Mouse (Mus musculus): Measurements from ENCODE around the gene Alg5. TPM values are rescaled to one million over a fixed set of nuclear protein-coding genes. Genes with fewer than 3 reads are reported as not detected.

Gene Alg5
- polyA plus RNA-seq, 1 experiment from 2014 or later: 45.9 TPM

DNA sequence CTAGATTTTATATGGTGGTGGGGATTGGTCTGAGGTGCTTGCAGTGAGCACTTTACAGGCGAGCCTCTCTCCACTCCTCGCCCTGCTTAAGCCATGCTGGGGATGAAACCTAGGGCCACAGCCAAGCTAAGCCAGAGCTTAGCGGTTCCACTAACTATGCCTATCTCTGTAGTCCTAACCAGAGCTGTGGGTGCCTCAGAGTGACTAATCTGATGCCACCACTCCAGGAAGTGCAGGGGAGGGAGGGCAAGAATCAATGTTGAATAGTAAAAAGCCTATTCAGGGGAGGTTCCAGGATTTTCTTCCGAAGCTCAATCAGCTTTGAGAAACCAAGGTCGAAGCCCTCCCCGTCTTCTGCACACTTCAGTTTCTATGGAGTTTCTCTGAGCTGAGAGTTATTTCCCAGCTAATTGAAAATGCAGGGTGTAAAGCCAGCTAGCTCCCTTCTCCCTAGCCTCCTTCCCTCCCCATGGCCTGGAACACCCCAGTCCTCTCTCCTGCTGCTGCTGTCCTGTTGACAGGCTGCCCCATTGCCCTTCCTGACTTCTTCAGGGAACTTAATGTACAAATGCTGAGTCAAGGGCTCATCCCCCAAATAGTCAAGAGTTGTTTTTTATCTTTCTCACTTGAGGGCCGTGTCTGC is 40.8 kb downstream of the Alg5 start:
- WGBS: 69% methylated on average over 7 of the region's 7 CpGs
- Histone ChIP-seq H3K9ac (replicated peaks; ENCODE audit: low read length) (no peak overlapping the region), H3K4me1 (ENCODE audit: control insufficient read depth, insufficient read depth, low read length) (no peaks in the 10 kb centered on the region), H3K9me3 (replicated peaks; ENCODE audit: control insufficient read depth, low read length) (no peaks in the 10 kb centered on the region), H3K4me3 (ENCODE audit: low read depth, low read length) (no peak overlapping the region), H3K27me3 (ENCODE audit: control insufficient read depth, insufficient read depth, low read length) (no peaks in the 10 kb centered on the region), H3K4me2 (ENCODE audit: low read depth, low read length) (no peak overlapping the region), H3K27ac (replicated peaks; ENCODE audit: low read depth, low read length) (no peak overlapping the region), H3K36me3 (replicated peaks; ENCODE audit: control insufficient read depth, insufficient read depth, low read depth, low read length) (no peaks in the 10 kb centered on the region)
- no peak for DNase-seq (ENCODE audit: low spot score)
- no peak for ATAC-seq (replicated peaks; ENCODE audit: insufficient number of reproducible peaks, low FRiP score, low TSS enrichment, low read depth)

DNA sequence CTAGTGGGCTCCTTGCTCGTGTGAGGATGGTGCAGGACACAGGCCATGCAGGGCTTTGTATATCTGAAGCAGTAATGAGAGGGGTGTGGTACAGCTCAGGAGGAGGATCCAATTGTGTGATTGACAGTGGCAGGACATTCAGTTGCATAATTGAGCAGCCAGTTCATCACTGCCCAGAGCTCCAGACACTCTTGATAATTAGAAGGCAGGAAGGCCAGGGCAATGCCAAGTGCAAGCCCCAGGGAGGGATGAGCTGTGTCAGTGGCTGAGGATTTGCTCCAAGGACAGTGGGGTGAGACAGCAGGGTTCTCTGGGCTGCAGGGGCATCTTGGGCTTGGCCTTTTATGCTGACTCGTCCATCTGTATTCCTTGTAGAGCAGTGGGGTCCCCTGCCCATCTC is 55.3 kb downstream of the Alg5 start:
- WGBS: 64% methylated on average over 2 of the region's 2 CpGs
- Histone ChIP-seq H3K27ac (replicated peaks; ENCODE audit: low read depth, low read length) (no peak overlapping the region), H3K9ac (replicated peaks; ENCODE audit: low read length) (no peak overlapping the region), H3K4me1 (ENCODE audit: control insufficient read depth, insufficient read depth, low read length) (no peaks in the 10 kb centered on the region), H3K9me3 (replicated peaks; ENCODE audit: control insufficient read depth, low read length) (no peaks in the 10 kb centered on the region), H3K4me3 (ENCODE audit: low read depth, low read length) (no peak overlapping the region), H3K36me3 (replicated peaks; ENCODE audit: control insufficient read depth, insufficient read depth, low read depth, low read length) (no peaks in the 10 kb centered on the region), H3K4me2 (ENCODE audit: low read depth, low read length) (no peak overlapping the region), H3K27me3 (ENCODE audit: control insufficient read depth, insufficient read depth, low read length) (no peaks in the 10 kb centered on the region)
- no peak for DNase-seq (ENCODE audit: low spot score)
- no peak for ATAC-seq (replicated peaks; ENCODE audit: insufficient number of reproducible peaks, low FRiP score, low TSS enrichment, low read depth)

DNA sequence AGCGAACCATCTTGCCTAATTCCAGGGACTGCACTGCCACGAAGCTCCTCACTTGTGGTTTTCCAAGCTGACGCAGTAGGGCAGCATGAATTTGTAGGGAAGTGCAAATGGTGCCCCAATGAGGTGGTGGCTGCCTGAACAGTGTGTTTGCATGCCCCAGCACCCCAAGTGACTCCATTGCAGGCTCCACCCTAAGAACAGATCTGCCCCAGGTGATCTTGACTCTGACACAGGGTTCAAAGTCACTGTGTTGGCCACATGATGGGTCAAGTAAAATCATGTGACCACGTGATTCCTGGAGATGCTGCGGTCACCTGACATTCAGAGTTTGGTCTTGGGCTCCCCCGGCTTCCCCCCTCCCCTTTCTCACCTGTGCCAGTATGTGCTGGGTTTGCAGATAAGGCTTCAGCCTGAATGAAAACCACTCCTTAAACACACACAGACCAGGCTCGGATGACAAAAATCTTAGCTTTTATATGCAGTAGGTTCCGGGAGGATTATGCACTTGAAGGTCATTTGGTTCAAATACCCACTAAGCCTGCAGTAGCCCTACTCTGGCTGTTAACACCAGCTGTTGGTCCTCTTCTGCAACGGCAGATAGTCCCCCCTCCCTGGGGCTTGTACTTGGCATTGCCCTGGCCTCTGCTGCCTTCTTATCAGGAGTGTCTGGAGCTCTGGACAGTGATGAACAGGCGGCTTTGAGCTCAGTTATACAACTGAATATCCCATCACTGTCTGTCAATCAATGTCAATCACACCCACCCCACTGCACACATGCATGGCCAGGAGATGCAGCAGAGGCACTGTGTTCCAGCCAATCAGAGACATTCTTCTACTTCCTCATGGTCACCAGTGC is 56.7 kb downstream of the Alg5 start:
- Histone ChIP-seq H3K9ac (replicated peaks; ENCODE audit: low read length) (no peak overlapping the region), H3K4me2 (ENCODE audit: low read depth, low read length) (no peak overlapping the region), H3K9me3 (replicated peaks; ENCODE audit: control insufficient read depth, low read length) (no peaks in the 10 kb centered on the region), H3K27ac (replicated peaks; ENCODE audit: low read depth, low read length) (no peak overlapping the region), H3K4me1 (ENCODE audit: control insufficient read depth, insufficient read depth, low read length) (no peaks in the 10 kb centered on the region), H3K27me3 (ENCODE audit: control insufficient read depth, insufficient read depth, low read length) (no peaks in the 10 kb centered on the region), H3K36me3 (replicated peaks; ENCODE audit: control insufficient read depth, insufficient read depth, low read depth, low read length) (no peaks in the 10 kb centered on the region), H3K4me3 (ENCODE audit: low read depth, low read length) (no peak overlapping the region)
- WGBS: 70% methylated on average over 10 of the region's 10 CpGs
- peak; percentile 6; the same call in 1 of the 2 replicates for ATAC-seq (replicated peaks; ENCODE audit: insufficient number of reproducible peaks, low FRiP score, low TSS enrichment, low read depth)
- no peak for DNase-seq (ENCODE audit: low spot score)

DNA sequence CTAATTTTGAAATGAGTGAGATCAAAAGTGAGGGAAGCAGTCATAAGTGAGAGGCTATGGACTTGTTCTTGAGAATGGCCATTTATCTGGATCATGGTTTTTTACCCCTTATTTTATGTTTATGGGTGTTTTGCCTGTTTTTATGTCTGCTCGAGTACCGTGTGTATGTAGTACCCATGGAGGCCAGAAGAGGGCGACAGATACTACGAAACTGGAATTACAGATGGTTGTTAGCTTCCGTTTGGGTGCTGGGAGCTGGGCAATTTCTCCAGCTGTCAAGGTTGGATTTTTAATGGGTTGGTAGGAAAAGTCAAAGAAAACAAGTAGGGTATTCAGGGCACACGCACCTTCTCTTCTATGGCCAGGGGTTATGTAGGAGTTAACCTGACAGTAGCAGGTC is 58.4 kb downstream of the Alg5 start:
- H3K4me2 ChIP-seq (ENCODE audit: low read depth, low read length): no peak overlapping the region
- H3K9ac ChIP-seq (replicated peaks; ENCODE audit: low read length): no peak overlapping the region
- H3K9me3 ChIP-seq (replicated peaks; ENCODE audit: control insufficient read depth, low read length): no peaks in the 10 kb centered on the region
- no peak overlapping the region for H3K4me3 ChIP-seq (ENCODE audit: low read depth, low read length)
- H3K4me1 ChIP-seq (ENCODE audit: control insufficient read depth, insufficient read depth, low read length): no peaks in the 10 kb centered on the region
- H3K36me3 ChIP-seq (replicated peaks; ENCODE audit: control insufficient read depth, insufficient read depth, low read depth, low read length): no peaks in the 10 kb centered on the region
- no peak for ATAC-seq (replicated peaks; ENCODE audit: insufficient number of reproducible peaks, low FRiP score, low TSS enrichment, low read depth)
- H3K27ac ChIP-seq (replicated peaks; ENCODE audit: low read depth, low read length): no peak overlapping the region
- 84% methylated on average over 6 of the region's 6 CpGs for WGBS
- DNase-seq (ENCODE audit: low spot score): no peak
- no peaks in the 10 kb centered on the region for H3K27me3 ChIP-seq (ENCODE audit: control insufficient read depth, insufficient read depth, low read length)

DNA sequence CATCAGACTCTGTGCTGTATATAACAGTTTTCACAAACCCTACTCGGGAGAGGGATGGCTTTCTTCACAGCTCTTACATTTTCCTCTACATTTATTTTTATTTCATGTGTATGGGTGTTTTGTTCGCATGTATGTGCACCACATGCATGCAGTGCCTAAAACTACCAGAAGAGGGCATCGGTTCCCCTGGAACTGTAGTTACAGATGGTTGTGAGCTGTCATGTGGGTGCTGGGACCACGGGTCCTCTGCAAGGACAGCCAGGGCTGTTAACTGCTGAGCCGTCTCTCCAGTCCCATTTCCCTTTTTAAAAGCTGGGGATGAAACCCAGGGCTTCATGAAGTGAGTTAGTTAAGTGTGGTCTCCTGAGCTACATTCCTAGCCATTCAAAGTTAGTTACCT is 60.0 kb downstream of the Alg5 start:
- no peak for ATAC-seq (replicated peaks; ENCODE audit: insufficient number of reproducible peaks, low FRiP score, low TSS enrichment, low read depth)
- no peaks in the 10 kb centered on the region for H3K4me1 ChIP-seq (ENCODE audit: control insufficient read depth, insufficient read depth, low read length)
- no peaks in the 10 kb centered on the region for H3K9me3 ChIP-seq (replicated peaks; ENCODE audit: control insufficient read depth, low read length)
- no peak for DNase-seq (ENCODE audit: low spot score)
- no peak overlapping the region for H3K27ac ChIP-seq (replicated peaks; ENCODE audit: low read depth, low read length)
- H3K4me3 ChIP-seq (ENCODE audit: low read depth, low read length): no peak overlapping the region
- no peak overlapping the region for H3K9ac ChIP-seq (replicated peaks; ENCODE audit: low read length)
- H3K27me3 ChIP-seq (ENCODE audit: control insufficient read depth, insufficient read depth, low read length): no peaks in the 10 kb centered on the region
- WGBS: 92% methylated on average over 5 of the region's 5 CpGs
- no peak overlapping the region for H3K4me2 ChIP-seq (ENCODE audit: low read depth, low read length)
- H3K36me3 ChIP-seq (replicated peaks; ENCODE audit: control insufficient read depth, insufficient read depth, low read depth, low read length): no peaks in the 10 kb centered on the region

DNA sequence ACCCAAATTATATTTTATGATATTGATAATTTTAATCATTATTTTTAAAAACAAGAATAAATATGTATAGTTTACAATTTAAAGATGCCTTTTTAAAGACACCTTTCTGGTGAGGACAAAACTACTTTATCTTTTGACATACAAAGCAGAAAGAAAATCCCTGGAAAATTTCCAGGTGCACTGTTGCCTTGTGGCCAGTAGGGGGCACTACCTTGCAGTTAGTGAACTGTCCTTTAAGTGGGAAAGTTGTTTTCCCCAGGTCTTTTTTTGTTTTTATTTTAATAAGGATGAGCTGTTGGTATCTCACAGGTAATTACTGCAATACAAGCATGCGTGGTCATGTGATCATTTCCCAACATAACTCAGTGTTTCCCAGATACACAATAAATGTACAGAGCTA is 60.5 kb downstream of the Alg5 start:
- Histone ChIP-seq H3K9me3 (replicated peaks; ENCODE audit: control insufficient read depth, low read length) (no peaks in the 10 kb centered on the region), H3K4me3 (ENCODE audit: low read depth, low read length) (no peak overlapping the region), H3K27ac (replicated peaks; ENCODE audit: low read depth, low read length) (no peak overlapping the region), H3K9ac (replicated peaks; ENCODE audit: low read length) (no peak overlapping the region), H3K4me1 (ENCODE audit: control insufficient read depth, insufficient read depth, low read length) (no peaks in the 10 kb centered on the region), H3K36me3 (replicated peaks; ENCODE audit: control insufficient read depth, insufficient read depth, low read depth, low read length) (no peaks in the 10 kb centered on the region), H3K27me3 (ENCODE audit: control insufficient read depth, insufficient read depth, low read length) (no peaks in the 10 kb centered on the region), H3K4me2 (ENCODE audit: low read depth, low read length) (no peak overlapping the region)
- 91% methylated on average over 1 of the region's 1 CpGs for WGBS
- ATAC-seq (replicated peaks; ENCODE audit: insufficient number of reproducible peaks, low FRiP score, low TSS enrichment, low read depth) (no peak), DNase-seq (ENCODE audit: low spot score) (peak; percentile 38)

DNA sequence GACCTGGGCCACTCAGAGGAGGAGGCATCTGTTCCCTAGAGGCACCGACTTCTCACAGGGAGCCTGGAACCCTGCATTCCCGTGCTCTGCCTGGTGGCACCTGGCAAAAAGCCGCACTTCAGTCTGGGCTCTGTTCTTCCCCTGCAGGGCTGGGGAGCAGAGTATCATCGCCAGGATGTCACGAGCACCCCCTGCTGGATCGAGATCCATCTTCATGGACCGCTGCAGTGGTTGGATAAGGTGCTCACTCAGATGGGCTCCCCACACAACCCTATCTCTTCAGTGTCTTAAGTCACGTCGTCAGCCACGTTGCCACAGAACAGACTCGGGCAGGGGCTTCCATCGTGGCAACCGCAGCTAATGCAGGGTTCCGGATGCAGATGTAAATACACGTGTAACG is 61.9 kb downstream of the Alg5 start:
- peak; percentile 52 for DNase-seq (ENCODE audit: low spot score)
- Histone ChIP-seq H3K4me1 (ENCODE audit: control insufficient read depth, insufficient read depth, low read length) (no peaks in the 10 kb centered on the region), H3K4me3 (ENCODE audit: low read depth, low read length) (no peak overlapping the region), H3K4me2 (ENCODE audit: low read depth, low read length) (no peak overlapping the region), H3K27ac (replicated peaks; ENCODE audit: low read depth, low read length) (no peak overlapping the region), H3K9me3 (replicated peaks; ENCODE audit: control insufficient read depth, low read length) (no peaks in the 10 kb centered on the region), H3K36me3 (replicated peaks; ENCODE audit: control insufficient read depth, insufficient read depth, low read depth, low read length) (no peaks in the 10 kb centered on the region), H3K27me3 (ENCODE audit: control insufficient read depth, insufficient read depth, low read length) (no peaks in the 10 kb centered on the region), H3K9ac (replicated peaks; ENCODE audit: low read length) (no peak overlapping the region)
- peak; percentile 69 for ATAC-seq (replicated peaks; ENCODE audit: insufficient number of reproducible peaks, low FRiP score, low TSS enrichment, low read depth)
- 38% methylated on average over 16 of the region's 16 CpGs for WGBS

Data from embryonic facial prominence, embryonic 11.5 days (tissue).